Mouse (Mus musculus): ENCODE results near the gene Hsd3b7.
"Not testable (repeated sequence)": the region's sequence is repeated elsewhere in the genome, so short reads cannot be mapped to it uniquely, and the experiment has no call there.

GRCm38 (mm10) chr7:127837878-127838277 is 37.5 kb downstream of the Hsd3b7 start:
- not testable (repeated sequence) for TF ChIP-seq CTCF, EP300 (IDR thresholded peaks at IDR 0.05; ENCODE audit: low read depth)

Data from heart, postnatal 0 days (tissue).